Comparison of ENCODE assay signal across 9 mouse cellular contexts in genomic region chr4:53884351-53885245, GRCm38 (mm10). TPM values are rescaled to one million over a fixed set of nuclear protein-coding genes. Genes with fewer than 3 reads are reported as not detected.
A peak's percentile ranks its signal among the peaks of the same experiment; 100 is the strongest.
DNase-seq lines count a peak whose midpoint lies in the region; ATAC-seq and TF ChIP-seq lines count a peak whose summit lies in the region.
"Had no signal": no experiment of that assay in that cellular context is flagged by ENCODE, and none has a peak within 500 bp of the region (broad histone marks: within the 10 kb centered on the region; RNA-seq: fewer than 3 reads in every experiment).

No protein-coding gene starts in this region.

- H3K4me2 ChIP-seq in midbrain, embryonic 14.5 days (ENCODE audit: low read length): no peak overlapping the region
- H3K4me2 ChIP-seq: hindbrain, embryonic 15.5 days had no signal

- 65% methylated on average over 14 of the region's 14 CpGs for WGBS in midbrain, embryonic 14.5 days

- no peaks in the 10 kb centered on the region for H3K9me3 ChIP-seq in midbrain, embryonic 14.5 days (ENCODE audit: control insufficient read depth, low read length)
- H3K9me3 ChIP-seq: hindbrain, embryonic 15.5 days had no signal

- peak; percentile 34 for DNase-seq in gastrocnemius, adult 18-20 months (ENCODE audit: low spot score)
- no peak for DNase-seq in gastrocnemius, postnatal 4 days (ENCODE audit: low spot score in 2 of 2)
- peak; percentile 55 to 58 for DNase-seq in B cell, adult 2 months
- DNase-seq in brain, embryonic 14.5 days (ENCODE audit: low read depth): peak; percentile 76
- DNase-seq in layer of hippocampus, adult 8-10 months (ENCODE audit: low spot score in 2 of 2): peak; percentile 23 to 53
- peak; percentile 84 for DNase-seq in midbrain, embryonic 14.5 days
- DNase-seq in urinary bladder, adult 18-20 months (ENCODE audit: low spot score in 2 of 2): no peak

- ATAC-seq in granulocyte monocyte progenitor cell, adult 5-6 weeks (replicated peaks; ENCODE audit: poor library complexity, severe bottlenecking): peak; percentile 61
- no peak for ATAC-seq in midbrain, embryonic 14.5 days (ENCODE audit: low FRiP score, low TSS enrichment)

- H3K36me3 ChIP-seq in midbrain, embryonic 14.5 days (ENCODE audit: control insufficient read depth, insufficient read depth, low read length): no peaks in the 10 kb centered on the region
- H3K36me3 ChIP-seq: hindbrain, embryonic 15.5 days had no signal

- no peaks in the 10 kb centered on the region for H3K27me3 ChIP-seq in midbrain, embryonic 14.5 days (ENCODE audit: control insufficient read depth, insufficient read depth, low read length)
- H3K27me3 ChIP-seq: hindbrain, embryonic 15.5 days had no signal

- no peak overlapping the region for H3K4me3 ChIP-seq in midbrain, embryonic 14.5 days (replicated peaks; ENCODE audit: low read depth, low read length)
- H3K4me3 ChIP-seq: hindbrain, embryonic 15.5 days had no signal

- TF ChIP-seq POLR2A in brain, embryonic 14.5 days (IDR thresholded peaks at IDR 0.05; ENCODE audit: borderline replicate concordance, extremely low read depth, insufficient read depth, insufficient read length, poor library complexity, severe bottlenecking): no peak

- no peaks in the 10 kb centered on the region for H3K4me1 ChIP-seq in midbrain, embryonic 14.5 days (ENCODE audit: control insufficient read depth, insufficient read depth, low read length)
- H3K4me1 ChIP-seq: hindbrain, embryonic 15.5 days had no signal

- TF ChIP-seq CTCF in brain, embryonic 14.5 days (IDR thresholded peaks at IDR 0.05; ENCODE audit: borderline replicate concordance, extremely low read depth, insufficient read depth, insufficient read length): peak; percentile 73; the same call in 1 of the 2 replicates

- no peak overlapping the region for H3K9ac ChIP-seq in midbrain, embryonic 14.5 days (replicated peaks; ENCODE audit: low read length)
- H3K9ac ChIP-seq: hindbrain, embryonic 15.5 days had no signal

- H3K27ac ChIP-seq in midbrain, embryonic 14.5 days (replicated peaks; ENCODE audit: low read depth, low read length): no peak overlapping the region
- H3K27ac ChIP-seq: hindbrain, embryonic 15.5 days had no signal

RNA-seq across cellular contexts. Expression of gene Tmem38b, which starts 58.8 kb away (rescaled TPM):
- total RNA-seq in gastrocnemius, adult 18-20 months (2021): 10 to 100 TPM; 55.7 to 57.2 TPM
- total RNA-seq in gastrocnemius, postnatal 4 days (2021): 10 to 100 TPM; 62.1 to 68.8 TPM
- polyA plus RNA-seq in brain, embryonic 14.5 days (2012; rRNA removed): 3.6 and 7.0 TPM in 2 replicates
- total RNA-seq in granulocyte monocyte progenitor cell, adult 5-6 weeks (2014; fragmentation: Nextera tagmentation): 20.9 and 32.1 TPM in 2 replicates
- 16.9 and 19.7 TPM in 2 replicates for total RNA-seq in granulocyte monocyte progenitor cell, adult 5-6 weeks (2017)
- total RNA-seq in layer of hippocampus, adult 8-10 months (2022): 10 to 100 TPM; 13.4 to 18.8 (median 17.3) TPM
- 9.4 and 11.9 TPM in 2 replicates for polyA plus RNA-seq in midbrain, embryonic 14.5 days (2014; fragmentation: Nextera tagmentation; extraction: Ambion mirVana)

Comparison
In these comparisons a context has a peak if more than half of its experiments do, and no peak if none do; other contexts are left out.
1. DNase-seq: peak in gastrocnemius, adult 18-20 months (single experiment), B cell, adult 2 months (2 of 2), brain, embryonic 14.5 days (single experiment), layer of hippocampus, adult 8-10 months (2 of 2) and midbrain, embryonic 14.5 days (single experiment); none in gastrocnemius, postnatal 4 days (0 of 2) and urinary bladder, adult 18-20 months (0 of 2).